Mouse (Mus musculus) embryonic facial prominence, embryonic 15.5 days (tissue): Measurements from ENCODE around the gene Hyal1. TPM values are rescaled to one million over a fixed set of nuclear protein-coding genes. Genes with fewer than 3 reads are reported as not detected.
"Not testable (repeated sequence)": the region's sequence is repeated elsewhere in the genome, so short reads cannot be mapped to it uniquely, and the experiment has no call there.

ENCODE experiments used
- ATAC-seq: fragments of 200-750 bp; cut with Nextera tagmentation; 2 replicates; pipeline ENCODE4 v1.8.0; 2017; ENCODE audit warnings: low read depth, moderate TSS enrichment; ENCODE audit not compliant: insufficient number of reproducible peaks, low FRiP score, low TSS enrichment
- H3K27ac ChIP-seq: fragments of 300-500 bp; sonication (generic); replicated peaks from 2 replicates; pipeline ENCODE4 v1.5.1; 2015; ENCODE audit warnings: mild to moderate bottlenecking, inconsistent platforms
- H3K27me3 ChIP-seq: fragments of 300-500 bp; sonication (generic); 2 replicates; pipeline ENCODE4 v1.6.1; 2015; ENCODE audit warnings: inconsistent platforms
- H3K36me3 ChIP-seq: fragments of 300-500 bp; sonication (generic); 2 replicates; pipeline ENCODE4 v1.6.1; 2015; ENCODE audit warnings: mild to moderate bottlenecking, inconsistent platforms
- H3K4me1 ChIP-seq: fragments of 300-500 bp; sonication (generic); 2 replicates; pipeline ENCODE4 v1.6.1; 2015; ENCODE audit warnings: inconsistent platforms
- H3K4me2 ChIP-seq: fragments of 300-500 bp; sonication (generic); replicated peaks from 2 replicates; pipeline ENCODE4 v1.6.1; 2015; ENCODE audit warnings: mild to moderate bottlenecking, inconsistent platforms
- H3K4me3 ChIP-seq: fragments of 300-500 bp; sonication (generic); replicated peaks from 2 replicates; pipeline ENCODE4 v1.5.1; 2015; ENCODE audit warnings: mild to moderate bottlenecking, inconsistent platforms
- H3K9ac ChIP-seq: fragments of 300-500 bp; sonication (generic); 2 replicates; pipeline ENCODE4 v1.6.1; 2015; ENCODE audit warnings: inconsistent platforms
- H3K9me3 ChIP-seq: fragments of 300-500 bp; sonication (generic); replicated peaks from 2 replicates; pipeline ENCODE4 v1.6.1; 2016; ENCODE audit warnings: inconsistent platforms
- WGBS: fragments of 180-500 bp; shearing (Covaris S2); methylation state at CpG from one replicate; pipeline ENCODE4 v1.1.7; 2015; 5-methylcytosine and 5-hydroxymethylcytosine counted together
- polyA plus RNA-seq: library from polyadenylated mRNA; unstranded; fragments of >200 nt; fragmentation: Nextera tagmentation; extraction: Ambion mirVana; gene quantifications from 2 replicates; pipeline ENCODE4 v1.2.1, GENCODE M21; 2015

Hyal1 gene
- polyA plus RNA-seq, 1 experiment from 2014 or later: 15.7 TPM

GRCm38 (mm10) chr9:107551117-107551889, 25.4 kb upstream of the Hyal1 start, which contains the start of gene Rassf1:
Gene Rassf1, plus strand, starts transcription at chr9:107551555.
- H3K4me1 ChIP-seq: peaks cover 72% of the 10 kb centered on the region
- peak within 1 kb of the TSS; percentile 85 for H3K27ac ChIP-seq
- peak within 1 kb of the TSS; percentile 92 for H3K4me2 ChIP-seq
- under 1% methylated on average over 63 of the region's 63 CpGs for WGBS
- no peaks in the 10 kb centered on the region for H3K9me3 ChIP-seq
- no peaks in the 10 kb centered on the region for H3K27me3 ChIP-seq
- no peaks in the 10 kb centered on the region for H3K36me3 ChIP-seq
- peak; percentile 65 for ATAC-seq
- peak within 1 kb of the TSS; percentile 59 for H3K9ac ChIP-seq
- H3K4me3 ChIP-seq: peak within 1 kb of the TSS; percentile 51

GRCm38 (mm10) chr9:107551890-107552355, 24.8 kb upstream of the Hyal1 start:
- Histone ChIP-seq H3K4me1 (peaks cover 72% of the 10 kb centered on the region), H3K27ac (peak overlapping the region; percentile 85), H3K36me3 (0 out of 2 replicates have a peak, but pooled peaks cover 3% of the 10 kb centered on the region), H3K27me3 (no peaks in the 10 kb centered on the region), H3K9ac (peak overlapping the region; percentile 59), H3K9me3 (no peaks in the 10 kb centered on the region), H3K4me3 (peak overlapping the region; percentile 51), H3K4me2 (peak overlapping the region; percentile 92)
- no peak for ATAC-seq
- WGBS: 6% methylated on average over 8 of the region's 8 CpGs

GRCm38 (mm10) chr9:107552690-107553393, 23.9 kb upstream of the Hyal1 start:
- Histone ChIP-seq H3K9ac (no peak overlapping the region), H3K27ac (peak overlapping the region; percentile 85; the same call in 1 of the 2 replicates)

GRCm38 (mm10) chr9:107553541-107554318, 23.0 kb upstream of the Hyal1 start:
- Histone ChIP-seq H3K27me3 (no peaks in the 10 kb centered on the region), H3K4me3 (peak overlapping the region; percentile 83), H3K4me2 (peak overlapping the region; percentile 92), H3K9ac (peak overlapping the region; percentile 44; the same call in 1 of the 2 replicates), H3K9me3 (no peaks in the 10 kb centered on the region), H3K36me3 (peaks cover 19% of the 10 kb centered on the region), H3K4me1 (peaks cover 68% of the 10 kb centered on the region), H3K27ac (peak overlapping the region; percentile 97)
- peak; percentile 21 for ATAC-seq
- 5% methylated on average over 37 of the region's 37 CpGs for WGBS

More at GRCm38 (mm10) chr9:107552690-107553393, 23.9 kb upstream of the Hyal1 start:
- peaks cover 70% of the 10 kb centered on the region for H3K4me1 ChIP-seq
- WGBS: 80% methylated on average over 5 of the region's 5 CpGs
- peak overlapping the region; percentile 92 for H3K4me2 ChIP-seq
- no peak for ATAC-seq
- peaks cover 10% of the 10 kb centered on the region for H3K36me3 ChIP-seq
- H3K9me3 ChIP-seq: no peaks in the 10 kb centered on the region
- no peaks in the 10 kb centered on the region for H3K27me3 ChIP-seq
- peak overlapping the region; percentile 83 for H3K4me3 ChIP-seq

GRCm38 (mm10) chr9:107554319-107554825, 22.4 kb upstream of the Hyal1 start:
- Histone ChIP-seq H3K9me3 (no peaks in the 10 kb centered on the region), H3K27me3 (no peaks in the 10 kb centered on the region), H3K27ac (peak overlapping the region; percentile 97), H3K4me2 (peak overlapping the region; percentile 92), H3K36me3 (peaks cover 26% of the 10 kb centered on the region), H3K4me1 (peaks cover 68% of the 10 kb centered on the region), H3K9ac (peak overlapping the region; percentile 71), H3K4me3 (peak overlapping the region; percentile 83)
- WGBS: under 1% methylated on average over 53 of the region's 53 CpGs
- ATAC-seq: peak; percentile 92

- Histone ChIP-seq H3K36me3 (peaks cover 32% of the 10 kb centered on the region), H3K27ac (peak overlapping the region; percentile 97), H3K9ac (peak overlapping the region; percentile 71), H3K4me2 (peak overlapping the region; percentile 92), H3K27me3 (no peaks in the 10 kb centered on the region), H3K4me1 (peaks cover 64% of the 10 kb centered on the region), H3K4me3 (peak overlapping the region; percentile 83), H3K9me3 (no peaks in the 10 kb centered on the region)
- no peak; the same call in 1 of the 2 replicates for ATAC-seq
- WGBS: under 1% methylated on average over 23 of the region's 23 CpGs
Observed at GRCm38 (mm10) chr9:107555031-107555457, 21.7 kb upstream of the Hyal1 start.

- Histone ChIP-seq H3K9me3 (no peaks in the 10 kb centered on the region), H3K4me3 (peak overlapping the region; percentile 83), H3K4me2 (peak overlapping the region; percentile 92), H3K4me1 (peaks cover 58% of the 10 kb centered on the region), H3K27me3 (no peaks in the 10 kb centered on the region), H3K9ac (peak overlapping the region; percentile 71), H3K36me3 (peaks cover 38% of the 10 kb centered on the region), H3K27ac (peak overlapping the region; percentile 97)
- no peak for ATAC-seq
- WGBS: 28% methylated on average over 2 of the region's 2 CpGs
Observed at GRCm38 (mm10) chr9:107555701-107556100, 21.0 kb upstream of the Hyal1 start.

- Histone ChIP-seq H3K27me3 (no peaks in the 10 kb centered on the region), H3K9ac (0 out of 2 replicates have a peak overlapping the region, but pooled peaks have one; percentile 71), H3K4me1 (peaks cover 51% of the 10 kb centered on the region), H3K36me3 (peaks cover 45% of the 10 kb centered on the region), H3K27ac (0 out of 2 replicates have a peak overlapping the region, but pooled peaks have one; percentile 5), H3K4me3 (peak overlapping the region; percentile 83), H3K4me2 (peak overlapping the region; percentile 92), H3K9me3 (no peaks in the 10 kb centered on the region)
- WGBS: 62% methylated on average over 3 of the region's 3 CpGs
- ATAC-seq: no peak
Observed at GRCm38 (mm10) chr9:107556346-107556745, 20.4 kb upstream of the Hyal1 start.

- Histone ChIP-seq H3K4me3 (peak within 1 kb of the TSS; percentile 92), H3K4me2 (peak within 1 kb of the TSS; percentile 82), H3K9ac (peak within 1 kb of the TSS; percentile 75), H3K36me3 (peaks cover 55% of the 10 kb centered on the region), H3K9me3 (no peaks in the 10 kb centered on the region), H3K27me3 (no peaks in the 10 kb centered on the region), H3K4me1 (peaks cover 40% of the 10 kb centered on the region), H3K27ac (peak within 1 kb of the TSS; percentile 79)
- peak; percentile 91 for ATAC-seq
- WGBS: 1% methylated on average over 46 of the region's 46 CpGs
Observed at GRCm38 (mm10) chr9:107563029-107563581, 13.6 kb upstream of the Hyal1 start, which contains the start of gene Tusc2. Gene Tusc2, plus strand, starts transcription at chr9:107563255.

GRCm38 (mm10) chr9:107565556-107565955, 11.2 kb upstream of the Hyal1 start:
- Histone ChIP-seq H3K27ac (peak overlapping the region; percentile 31; the same call in 1 of the 2 replicates), H3K4me1 (peaks cover 51% of the 10 kb centered on the region), H3K36me3 (peaks cover 31% of the 10 kb centered on the region)
- ATAC-seq, H3K9me3 ChIP-seq, H3K4me2 ChIP-seq, H3K9ac ChIP-seq, H3K27me3 ChIP-seq, H3K4me3 ChIP-seq: not testable (repeated sequence)
- 35% methylated on average over 5 of the region's 5 CpGs for WGBS
